Mouse (Mus musculus): Measurements from ENCODE around the gene Gatc.

GRCm38 (mm10) chr5:115364782-115365181 is 23.8 kb upstream of the Gatc start:
- TF ChIP-seq CTCF (IDR thresholded peaks at IDR 0.05; ENCODE audit: low read depth, low read length) (no peak), GATA1 (IDR thresholded peaks at IDR 0.05; ENCODE audit: borderline replicate concordance, low read length) (no peak), TAL1 (conservative IDR thresholded peaks at IDR 0.05; ENCODE audit: low read depth, low read length) (no peak)

Measured in G1E (cell line).